Mouse (Mus musculus) liver, adult 2 months (tissue): ENCODE data around the gene Thg1l.

ENCODE experiments used
- CTCF ChIP-seq: fragments of 200-500 bp; IDR thresholded peaks from 2 replicates; pipeline ENCODE4 v1.5.1; 2011; ENCODE audit warnings: low read depth, low read length, control low read depth
- POLR2A ChIP-seq: fragments of 200-500 bp; IDR thresholded peaks from 2 replicates; pipeline ENCODE4 v1.6.1; 2011; ENCODE audit warnings: low read length, control low read depth; ENCODE audit not compliant: insufficient read depth; ENCODE audit errors: extremely low read depth

DNA sequence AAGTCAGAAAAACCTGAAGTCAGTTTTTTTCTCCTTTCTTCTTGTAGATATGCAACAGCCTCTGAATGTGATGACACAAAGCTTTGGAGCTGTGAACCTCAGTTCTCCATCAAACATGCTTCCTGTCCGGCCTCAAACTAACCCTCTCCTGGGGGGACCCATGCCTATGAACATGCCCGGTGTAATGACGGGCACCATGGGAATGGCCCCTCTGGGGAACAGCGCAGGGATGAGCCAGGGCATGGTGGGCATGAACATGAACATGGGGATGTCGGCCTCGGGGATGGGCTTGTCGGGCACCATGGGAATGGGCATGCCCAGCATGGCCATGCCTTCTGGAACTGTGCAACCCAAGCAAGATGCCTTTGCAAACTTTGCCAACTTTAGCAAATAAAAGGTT, 46.4 kb downstream of the Thg1l start:
- TF ChIP-seq POLR2A (no peak), CTCF (no peak)
